Mouse (Mus musculus) cerebellum, adult 2 months (tissue): ENCODE data around the gene Rnf207.
A peak's percentile ranks its signal among the peaks of the same experiment; 100 is the strongest.

Experiments used
- CTCF ChIP-seq: fragments of 200-500 bp; IDR thresholded peaks from 2 replicates; pipeline ENCODE4 v1.5.1; 2011; ENCODE audit warnings: low read depth, mild to moderate bottlenecking, control low read depth, low read length, moderate library complexity, borderline replicate concordance; ENCODE audit not compliant: insufficient read depth
- POLR2A ChIP-seq: fragments of 200-500 bp; IDR thresholded peaks from 2 replicates; pipeline ENCODE4 v1.6.1; 2011; ENCODE audit warnings: low read length, control low read depth, borderline replicate concordance; ENCODE audit not compliant: insufficient read depth

DNA sequence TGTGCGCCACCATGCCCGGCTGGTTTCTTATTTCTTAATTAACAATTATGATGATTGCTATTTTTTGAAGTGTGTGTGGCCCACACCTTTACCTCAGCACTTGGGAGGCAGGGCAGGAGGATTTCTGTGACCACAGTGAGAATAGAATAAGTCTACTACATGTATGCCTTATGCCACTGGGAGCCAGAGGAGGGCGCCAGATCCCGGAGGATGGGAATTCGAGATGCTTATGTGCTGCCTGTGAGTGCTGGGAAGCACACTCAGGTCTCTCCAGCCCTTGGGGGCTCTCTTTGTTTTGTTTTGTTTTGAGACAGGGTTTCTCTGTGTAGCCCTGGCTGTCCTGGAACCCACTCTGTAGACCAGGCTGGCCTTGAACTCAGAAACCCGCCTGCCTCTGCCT is 9.9 kb upstream of the Rnf207 start:
- TF ChIP-seq CTCF (peak; percentile 58; the same call in 1 of the 2 replicates), POLR2A (no peak)
